Mouse (Mus musculus) neural tube, embryonic 14.5 days (tissue): ENCODE results near the gene 1700003E16Rik. TPM values are rescaled to one million over a fixed set of nuclear protein-coding genes. Genes with fewer than 3 reads are reported as not detected.

ENCODE experiments used
- ATAC-seq: fragments of 200-750 bp; cut with Nextera tagmentation; 2 replicates; pipeline ENCODE4 v1.8.0; 2017; ENCODE audit warnings: low read depth, mild to moderate bottlenecking, moderate TSS enrichment, moderate library complexity
- H3K27ac ChIP-seq: fragments of 300-500 bp; sonication (generic); 2 replicates; pipeline ENCODE4 v1.5.1; 2014; ENCODE audit warnings: low read depth, mild to moderate bottlenecking, control low read depth, low read length, moderate library complexity, mixed read lengths
- H3K27me3 ChIP-seq: fragments of 300-500 bp; sonication (generic); 2 replicates; pipeline ENCODE4 v1.6.1; 2014; ENCODE audit warnings: low read length; ENCODE audit not compliant: control insufficient read depth, insufficient read depth
- H3K36me3 ChIP-seq: fragments of 300-500 bp; sonication (generic); 2 replicates; pipeline ENCODE4 v1.6.1; 2014; ENCODE audit warnings: low read length, mixed read lengths; ENCODE audit not compliant: control insufficient read depth, insufficient read depth
- H3K4me1 ChIP-seq: fragments of 300-500 bp; sonication (generic); 2 replicates; pipeline ENCODE4 v1.6.1; 2014; ENCODE audit warnings: low read length; ENCODE audit not compliant: control insufficient read depth, insufficient read depth
- H3K4me2 ChIP-seq: fragments of 300-500 bp; sonication (generic); 2 replicates; pipeline ENCODE4 v1.6.1; 2014; ENCODE audit warnings: mild to moderate bottlenecking, low read depth, low read length, control low read depth
- H3K4me3 ChIP-seq: fragments of 300-500 bp; sonication (generic); 2 replicates; pipeline ENCODE4 v1.5.1; 2014; ENCODE audit warnings: low read depth, low read length, control low read depth, mixed read lengths
- H3K9ac ChIP-seq: fragments of 300-500 bp; sonication (generic); replicated peaks from 2 replicates; pipeline ENCODE4 v1.6.1; 2014; ENCODE audit warnings: low read depth, mild to moderate bottlenecking, control low read depth, low read length, mixed read lengths
- H3K9me3 ChIP-seq: fragments of 300-500 bp; sonication (generic); 2 replicates; pipeline ENCODE4 v1.6.1; 2016; ENCODE audit warnings: low read length; ENCODE audit not compliant: control insufficient read depth
- WGBS: fragments of 180-500 bp; shearing (Covaris S2); extraction: QIAGEN DNeasy Blood & Tissue Kit; methylation state at CpG from one replicate; pipeline ENCODE4 v1.1.7; 2014; 5-methylcytosine and 5-hydroxymethylcytosine counted together
- polyA plus RNA-seq: library from polyadenylated mRNA; unstranded; fragments of >200 nt; fragmentation: Nextera tagmentation; extraction: Ambion mirVana; gene quantifications from 2 replicates; pipeline ENCODE4 v1.2.1, GENCODE M21; 2014

Gene 1700003E16Rik
- polyA plus RNA-seq, 1 experiment from 2014 or later, result 7.8 TPM

DNA sequence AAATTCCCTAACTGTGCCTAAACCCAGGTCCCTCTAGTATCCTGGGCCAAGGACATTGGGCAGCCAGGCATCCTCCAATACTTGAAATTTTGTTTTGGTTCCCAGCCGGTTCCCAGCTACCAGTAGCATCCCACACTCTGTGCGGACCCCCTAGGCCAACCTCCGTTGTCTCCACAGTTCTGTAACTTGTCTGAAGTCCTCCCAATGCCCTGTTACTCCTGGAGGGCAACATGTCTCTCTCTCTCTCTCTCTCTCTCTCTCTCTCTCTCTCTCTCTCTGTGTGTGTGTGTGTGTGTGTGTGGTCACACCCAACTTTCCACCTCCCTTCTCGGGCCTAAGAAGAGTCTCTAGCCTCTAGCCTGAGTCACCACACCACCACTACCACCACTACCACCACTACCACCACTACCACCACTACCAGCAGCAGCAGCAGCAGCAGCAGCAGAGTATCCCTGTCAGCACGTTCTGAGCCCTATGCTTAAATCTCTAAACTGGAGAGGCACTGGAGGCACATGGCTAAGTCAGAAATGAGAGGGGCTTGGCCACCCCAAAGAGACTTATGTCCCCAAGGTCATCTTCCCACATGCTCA, 19.8 kb upstream of the 1700003E16Rik start:
- 16% methylated on average over 5 of the region's 5 CpGs for WGBS
- Histone ChIP-seq H3K9me3 (no peaks in the 10 kb centered on the region), H3K27ac (peak overlapping the region; percentile 85), H3K9ac (peak overlapping the region; percentile 58), H3K4me3 (peak overlapping the region; percentile 29), H3K4me1 (peaks cover 5% of the 10 kb centered on the region; the same call in 1 of the 2 replicates), H3K4me2 (peak overlapping the region; percentile 50), H3K27me3 (no peaks in the 10 kb centered on the region), H3K36me3 (no peaks in the 10 kb centered on the region)
- peak; percentile 2; the same call in 1 of the 2 replicates for ATAC-seq

DNA sequence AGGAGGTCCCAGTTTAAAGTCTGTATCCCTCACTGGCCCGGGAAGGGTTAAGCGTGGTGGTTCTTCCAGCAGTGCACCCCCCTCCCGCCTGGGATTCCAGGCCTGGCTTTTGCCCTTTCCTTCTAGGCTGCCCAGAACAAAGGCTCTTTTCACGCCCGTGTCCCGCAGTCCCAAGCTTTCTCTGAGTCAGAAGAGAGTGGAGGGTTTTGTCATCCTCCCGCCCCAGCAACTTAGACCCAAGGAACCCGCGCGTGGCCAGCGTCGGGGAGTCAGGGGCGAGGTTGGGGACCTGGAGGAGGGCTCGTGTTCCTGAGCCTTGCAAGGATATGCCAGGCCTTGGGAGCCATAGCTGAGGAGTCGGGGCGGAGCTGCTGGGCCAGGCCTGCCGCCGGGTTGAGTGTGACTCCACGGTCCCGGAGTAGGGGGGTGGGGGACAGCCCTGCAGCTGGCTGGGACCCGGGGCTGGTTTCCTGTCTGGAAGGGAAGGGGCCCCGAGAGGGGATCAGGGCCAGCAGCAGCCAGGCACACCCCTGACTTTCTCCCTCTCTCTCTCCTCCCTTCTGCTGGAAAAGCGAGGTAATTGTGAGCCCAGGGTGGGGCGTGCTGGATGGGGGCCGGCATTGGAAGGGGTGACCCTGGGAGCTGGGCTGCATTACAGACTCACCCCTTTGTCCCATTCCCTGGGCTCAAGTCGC, 19.2 kb upstream of the 1700003E16Rik start:
- ATAC-seq, result peak; percentile 74
- peak overlapping the region; percentile 85 for H3K27ac ChIP-seq
- H3K4me1 ChIP-seq, result peaks cover 8% of the 10 kb centered on the region
- H3K9ac ChIP-seq, result peak overlapping the region; percentile 58
- H3K4me2 ChIP-seq, result peak overlapping the region; percentile 50
- peak overlapping the region; percentile 29 for H3K4me3 ChIP-seq
- no peaks in the 10 kb centered on the region for H3K9me3 ChIP-seq
- WGBS, result 1% methylated on average over 26 of the region's 26 CpGs
- H3K27me3 ChIP-seq, result no peaks in the 10 kb centered on the region
- H3K36me3 ChIP-seq, result no peaks in the 10 kb centered on the region

DNA sequence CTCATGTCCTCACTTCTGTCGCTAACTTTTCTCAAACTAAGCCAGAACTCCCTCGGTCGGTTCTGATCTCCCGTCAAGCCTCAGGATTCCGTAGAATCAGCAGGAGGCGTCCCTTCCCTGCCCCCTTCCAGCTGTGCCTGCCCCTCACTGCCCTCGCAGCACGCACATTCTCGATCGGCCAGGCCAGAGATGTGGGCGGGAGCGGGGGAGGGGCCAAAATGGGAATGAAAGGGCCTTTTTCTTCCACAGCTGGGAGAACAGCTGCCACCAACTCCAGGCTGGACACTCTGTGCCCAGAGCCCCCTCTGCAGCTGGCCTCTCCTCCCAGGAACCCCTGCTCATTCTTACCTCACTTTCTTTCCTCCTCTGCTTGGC, 18.6 kb upstream of the 1700003E16Rik start:
- peak overlapping the region; percentile 50 for H3K4me2 ChIP-seq

DNA sequence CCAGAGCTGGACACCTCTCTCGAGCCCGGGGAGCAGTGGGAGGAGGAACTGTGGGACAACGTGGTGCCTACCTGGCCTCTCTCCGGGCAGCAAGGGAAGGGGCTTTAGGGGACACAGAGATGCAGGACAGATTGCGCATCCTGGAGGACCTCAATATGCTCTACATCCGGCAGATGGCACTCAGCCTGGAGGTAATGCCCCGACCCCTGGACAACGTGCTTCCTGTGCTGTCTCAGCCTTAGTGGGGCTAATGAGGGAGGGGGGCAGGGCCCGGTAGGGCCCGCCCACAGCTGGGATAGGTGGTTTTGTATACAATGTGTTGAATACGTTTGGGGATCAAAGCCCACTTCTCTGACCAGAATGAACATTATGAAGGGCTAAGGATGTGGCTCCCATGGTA, 18.1 kb upstream of the 1700003E16Rik start:
- Histone ChIP-seq H3K27me3 (no peaks in the 10 kb centered on the region), H3K27ac (peak overlapping the region; percentile 24; the same call in 1 of the 2 replicates), H3K4me3 (peak overlapping the region; percentile 29), H3K4me1 (peaks cover 14% of the 10 kb centered on the region), H3K9me3 (no peaks in the 10 kb centered on the region), H3K9ac (0 out of 2 replicates have a peak overlapping the region, but pooled peaks have one; percentile 58), H3K36me3 (no peaks in the 10 kb centered on the region), H3K4me2 (peak overlapping the region; percentile 50)
- peak; percentile 16; the same call in 1 of the 2 replicates for ATAC-seq
- WGBS, result 3% methylated on average over 11 of the region's 11 CpGs

More for the DNA sequence above, 18.6 kb upstream of the 1700003E16Rik start:
- peak overlapping the region; percentile 85 for H3K27ac ChIP-seq
- 4% methylated on average over 12 of the region's 12 CpGs for WGBS
- peaks cover 14% of the 10 kb centered on the region for H3K4me1 ChIP-seq
- peak overlapping the region; percentile 29 for H3K4me3 ChIP-seq
- ATAC-seq, result peak; percentile 54
- no peaks in the 10 kb centered on the region for H3K36me3 ChIP-seq
- H3K9ac ChIP-seq, result peak overlapping the region; percentile 58
- no peaks in the 10 kb centered on the region for H3K9me3 ChIP-seq
- no peaks in the 10 kb centered on the region for H3K27me3 ChIP-seq

DNA sequence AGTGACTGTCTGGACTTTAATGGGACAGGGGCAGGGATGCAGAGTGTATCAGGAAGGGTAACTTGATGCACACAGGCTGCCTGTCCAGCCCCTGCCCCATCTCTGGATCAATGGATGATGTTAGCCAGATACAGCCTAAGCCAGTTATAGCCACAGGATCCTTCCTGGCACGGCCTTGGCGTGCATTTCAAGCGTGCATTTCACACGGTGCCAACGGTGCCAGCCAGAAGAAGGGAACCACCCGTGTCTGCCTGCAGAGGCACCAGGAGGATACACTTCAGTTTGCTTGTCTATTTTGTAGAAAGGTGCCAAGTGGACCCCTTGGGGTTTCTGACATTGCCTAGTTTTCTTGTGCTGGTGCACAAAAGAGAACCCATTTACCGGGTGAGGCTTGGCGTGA, 16.2 kb upstream of the 1700003E16Rik start:
- peaks cover 14% of the 10 kb centered on the region for H3K4me1 ChIP-seq
- 84% methylated on average over 8 of the region's 8 CpGs for WGBS
- H3K27me3 ChIP-seq, result no peaks in the 10 kb centered on the region
- ATAC-seq, result no peak
- H3K4me2 ChIP-seq, result no peak overlapping the region
- H3K4me3 ChIP-seq, result no peak overlapping the region
- no peak overlapping the region for H3K27ac ChIP-seq
- H3K9ac ChIP-seq, result no peak overlapping the region
- H3K36me3 ChIP-seq, result no peaks in the 10 kb centered on the region
- H3K9me3 ChIP-seq, result no peaks in the 10 kb centered on the region

DNA sequence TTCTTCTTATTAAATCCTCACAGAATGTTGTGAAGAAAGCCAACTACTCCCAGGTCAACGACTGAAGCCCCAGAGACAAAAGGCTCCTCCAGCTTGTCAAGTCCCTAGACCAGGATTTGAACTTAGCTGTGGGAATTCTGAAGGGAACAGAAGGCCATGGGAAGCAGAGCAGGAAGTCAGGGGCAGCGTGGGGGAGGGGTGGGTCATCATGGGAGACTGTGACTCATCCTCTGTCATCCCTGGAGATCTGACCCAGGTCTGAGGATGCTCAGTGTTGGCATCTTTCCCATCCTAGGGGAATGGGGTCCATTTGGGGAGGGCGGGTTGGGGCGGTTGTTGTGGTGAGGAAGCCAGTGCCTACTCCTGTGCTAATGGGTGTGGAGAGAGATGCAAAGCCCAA, 14.6 kb upstream of the 1700003E16Rik start:
- no peaks in the 10 kb centered on the region for H3K36me3 ChIP-seq
- no peaks in the 10 kb centered on the region for H3K27me3 ChIP-seq
- 46% methylated on average over 4 of the region's 4 CpGs for WGBS
- H3K27ac ChIP-seq, result no peak overlapping the region
- H3K4me1 ChIP-seq, result peaks cover 9% of the 10 kb centered on the region
- H3K9ac ChIP-seq, result no peak overlapping the region
- ATAC-seq, result no peak
- H3K4me2 ChIP-seq, result peak overlapping the region; percentile 78
- H3K9me3 ChIP-seq, result no peaks in the 10 kb centered on the region
- H3K4me3 ChIP-seq, result peak overlapping the region; percentile 33; the same call in 1 of the 2 replicates

DNA sequence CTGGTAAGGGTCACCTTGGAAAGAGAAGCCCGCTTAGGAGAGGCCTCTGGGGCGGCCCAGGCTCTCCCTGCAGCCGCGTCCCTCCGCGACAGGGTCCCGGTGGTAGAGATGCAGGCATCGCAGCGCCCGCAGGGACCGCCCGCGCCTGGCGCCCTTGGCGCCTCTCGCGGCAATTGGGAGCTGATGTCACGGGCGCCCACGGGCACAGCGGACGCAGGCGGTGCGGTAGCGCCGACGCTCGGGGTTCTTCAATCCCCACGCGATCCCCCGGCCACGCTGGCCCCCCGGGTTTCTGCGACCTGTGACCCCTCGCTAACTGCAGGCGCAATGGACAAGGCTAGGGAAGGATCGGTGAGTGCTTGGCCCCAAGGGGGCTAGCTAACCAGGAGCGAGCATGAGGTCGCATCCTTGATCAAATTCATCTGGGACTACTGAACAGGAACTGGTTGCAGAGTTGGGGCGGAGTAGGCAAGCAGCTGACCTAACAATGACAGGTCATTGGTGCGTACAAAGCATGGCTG, 13.9 kb upstream of the 1700003E16Rik start:
- Histone ChIP-seq H3K27me3 (no peaks in the 10 kb centered on the region), H3K4me1 (peaks cover 9% of the 10 kb centered on the region), H3K4me2 (peak overlapping the region; percentile 78), H3K36me3 (no peaks in the 10 kb centered on the region), H3K9me3 (no peaks in the 10 kb centered on the region), H3K27ac (0 out of 2 replicates have a peak overlapping the region, but pooled peaks have one; percentile 28), H3K9ac (peak overlapping the region; percentile 55), H3K4me3 (peak overlapping the region; percentile 33)
- WGBS, result 5% methylated on average over 41 of the region's 41 CpGs
- 0 out of 2 replicates have a peak, but pooled peaks have one; percentile 7 for ATAC-seq

DNA sequence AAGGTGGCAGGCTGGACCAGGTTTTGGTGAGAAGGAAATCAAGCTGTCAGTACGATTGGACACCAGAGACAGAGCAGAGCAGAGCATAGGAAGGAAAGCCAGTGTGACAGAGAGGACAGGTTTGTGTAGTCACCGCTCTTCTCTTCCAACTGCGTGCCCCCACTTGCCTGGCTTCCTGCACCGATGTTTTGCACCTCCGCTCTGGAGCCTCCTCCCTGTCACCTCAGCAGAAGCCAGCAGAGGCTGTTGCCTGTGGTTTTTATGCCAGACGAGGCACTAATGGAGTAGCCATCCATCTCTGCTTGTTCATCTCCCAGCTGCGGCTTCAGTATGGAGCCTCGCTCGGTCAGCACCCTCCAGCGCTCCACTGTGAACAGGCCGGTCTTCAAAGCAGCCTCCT, 13.3 kb upstream of the 1700003E16Rik start:
- H3K4me3 ChIP-seq, result no peak overlapping the region
- ATAC-seq, result peak; percentile 39; the same call in 1 of the 2 replicates
- no peaks in the 10 kb centered on the region for H3K27me3 ChIP-seq

DNA sequence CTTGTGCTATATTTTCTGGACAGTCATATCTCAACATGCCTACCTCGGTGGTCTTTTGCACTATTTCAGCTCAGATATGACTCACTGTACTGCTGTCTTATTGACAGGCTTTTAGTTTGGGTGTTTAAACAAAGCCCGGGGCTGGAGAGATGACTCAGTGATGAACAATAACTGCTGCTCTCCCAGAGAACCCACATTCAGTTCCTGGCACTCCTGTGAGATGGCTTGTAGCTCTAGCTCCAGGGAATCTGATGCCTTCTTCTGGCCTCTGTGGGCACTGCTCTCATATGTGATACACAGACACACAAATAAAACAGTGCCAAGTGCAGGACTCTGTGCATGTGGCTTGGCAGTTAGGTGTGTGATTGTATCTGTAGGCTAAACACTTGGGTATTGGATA, 11.0 kb upstream of the 1700003E16Rik start:
- WGBS, result 78% methylated on average over 2 of the region's 2 CpGs
- Histone ChIP-seq H3K4me2 (no peak overlapping the region), H3K27ac (no peak overlapping the region), H3K9me3 (no peaks in the 10 kb centered on the region), H3K4me3 (no peak overlapping the region), H3K9ac (no peak overlapping the region), H3K36me3 (no peaks in the 10 kb centered on the region), H3K4me1 (peaks cover 9% of the 10 kb centered on the region), H3K27me3 (no peaks in the 10 kb centered on the region)
- ATAC-seq, result no peak

More for the DNA sequence above, 13.3 kb upstream of the 1700003E16Rik start:
- no peak overlapping the region for H3K27ac ChIP-seq
- H3K4me2 ChIP-seq, result peak overlapping the region; percentile 78; the same call in 1 of the 2 replicates
- no peaks in the 10 kb centered on the region for H3K36me3 ChIP-seq
- no peaks in the 10 kb centered on the region for H3K9me3 ChIP-seq
- H3K9ac ChIP-seq, result no peak overlapping the region
- WGBS, result 39% methylated on average over 11 of the region's 11 CpGs
- peaks cover 9% of the 10 kb centered on the region for H3K4me1 ChIP-seq
